Mouse (Mus musculus) left cerebral cortex, postnatal 25 days (tissue): ENCODE measurements around the gene Sctr. TPM values are rescaled to one million over a fixed set of nuclear protein-coding genes. Genes with fewer than 3 reads are reported as not detected.

Experiments
- DNase-seq, 2 experiments: peaks; one replicate each; pipeline ENCODE4 v3.0.0; 2022; ENCODE audit warnings: low spot score in 2 of 2, mixed read lengths in 1 of 2
- intact Hi-C: fragments of 180-260 bp; cut with DNase I; formaldehyde crosslinking; loops from one replicate; pipeline ENCODE4 v1.15.1; 2025
- total RNA-seq, 2 experiments: library from RNA; stranded (reverse); gene quantifications; 2 replicates each; pipeline ENCODE4 v1.2.3; 2021

Sctr gene
- total RNA-seq, 2 experiments from 2014 or later = 0.53 to 0.62 TPM

- no peak for DNase-seq
- intact Hi-C loops = loop anchor here (10.0 kb wide), 1 partner anchor 464 kb away; no protein-coding TSS in a partner anchor
These were observed 84.3 kb downstream of the Sctr start for GRCm38 (mm10) chr1:120090880-120091570.

- peak; percentile 87 to 91 for DNase-seq
- intact Hi-C loops = loop anchor here (1.0 to 10.0 kb wide), 2 partner anchors 60 to 461 kb away; no protein-coding TSS in a partner anchor
These were observed 86.9 kb downstream of the Sctr start for GRCm38 (mm10) chr1:120093482-120094134.

GRCm38 (mm10) chr1:120094920-120095319, 88.2 kb downstream of the Sctr start:
- DNase-seq = no peak
- intact Hi-C loops = loop anchor here (10.0 kb wide), 1 partner anchor 460 kb away; no protein-coding TSS in a partner anchor

- peak; percentile 75 to 76 for DNase-seq
- intact Hi-C loops = loop anchor here (2.0 to 10.0 kb wide), 3 partner anchors 48 to 456 kb away; no protein-coding TSS in a partner anchor
These were observed 91.6 kb downstream of the Sctr start for GRCm38 (mm10) chr1:120098327-120098726.

- DNase-seq = peak in 1 of 2 experiments; percentile 59
- intact Hi-C loops = loop anchor here (2.0 to 10.0 kb wide), 3 partner anchors 47 to 455 kb away; no protein-coding TSS in a partner anchor
These were observed 92.8 kb downstream of the Sctr start for GRCm38 (mm10) chr1:120099483-120099882.

GRCm38 (mm10) chr1:120100456-120101226, 93.9 kb downstream of the Sctr start:
- intact Hi-C loops = no loop called here
- no peak for DNase-seq

GRCm38 (mm10) chr1:120101227-120101609, 94.5 kb downstream of the Sctr start:
- intact Hi-C loops = no loop called here
- DNase-seq = no peak

- DNase-seq = no peak
- intact Hi-C loops = no loop called here
These were observed 98.9 kb downstream of the Sctr start for GRCm38 (mm10) chr1:120105556-120105959.

GRCm38 (mm10) chr1:120109741-120110432, 103.2 kb downstream of the Sctr start:
- DNase-seq = no peak
- intact Hi-C loops = no loop called here

- intact Hi-C loops = no loop called here
- no peak for DNase-seq
These were observed 105.1 kb downstream of the Sctr start for GRCm38 (mm10) chr1:120111766-120112165.

GRCm38 (mm10) chr1:120112251-120113187, 105.8 kb downstream of the Sctr start:
- intact Hi-C loops = no loop called here

More at GRCm38 (mm10) chr1:120112251-120113187, 105.8 kb downstream of the Sctr start:
- no peak for DNase-seq

Other genes with a start within 250 kb of the Sctr start
- 10 to 100 TPM; 93.7 to 94.6 TPM for gene Ptpn4, start 169.3 kb upstream of the Sctr start, total RNA-seq
- 1 to 10 TPM; 8.0 to 8.3 TPM for gene Tmem177, start 93.7 kb upstream of the Sctr start, total RNA-seq
- under 1 TPM; 0.57 to 0.69 TPM for gene Cfap221, start 9.7 kb upstream of the Sctr start, total RNA-seq
- gene Tmem37, start 67.2 kb downstream of the Sctr start, total RNA-seq = 1 to 10 TPM; 1.2 to 1.3 TPM
- gene Dbi, start 114.2 kb downstream of the Sctr start, total RNA-seq = 100 to 1,000 TPM; 247 to 272 TPM
- gene 3110009E18Rik, start 114.3 kb downstream of the Sctr start, total RNA-seq = 1 to 10 TPM; 6.7 to 7.4 TPM